Mouse (Mus musculus): ENCODE measurements around the gene Mybphl. TPM values are rescaled to one million over a fixed set of nuclear protein-coding genes. Genes with fewer than 3 reads are reported as not detected.

Gene Mybphl
- not detected for total RNA-seq (2022)

DNA sequence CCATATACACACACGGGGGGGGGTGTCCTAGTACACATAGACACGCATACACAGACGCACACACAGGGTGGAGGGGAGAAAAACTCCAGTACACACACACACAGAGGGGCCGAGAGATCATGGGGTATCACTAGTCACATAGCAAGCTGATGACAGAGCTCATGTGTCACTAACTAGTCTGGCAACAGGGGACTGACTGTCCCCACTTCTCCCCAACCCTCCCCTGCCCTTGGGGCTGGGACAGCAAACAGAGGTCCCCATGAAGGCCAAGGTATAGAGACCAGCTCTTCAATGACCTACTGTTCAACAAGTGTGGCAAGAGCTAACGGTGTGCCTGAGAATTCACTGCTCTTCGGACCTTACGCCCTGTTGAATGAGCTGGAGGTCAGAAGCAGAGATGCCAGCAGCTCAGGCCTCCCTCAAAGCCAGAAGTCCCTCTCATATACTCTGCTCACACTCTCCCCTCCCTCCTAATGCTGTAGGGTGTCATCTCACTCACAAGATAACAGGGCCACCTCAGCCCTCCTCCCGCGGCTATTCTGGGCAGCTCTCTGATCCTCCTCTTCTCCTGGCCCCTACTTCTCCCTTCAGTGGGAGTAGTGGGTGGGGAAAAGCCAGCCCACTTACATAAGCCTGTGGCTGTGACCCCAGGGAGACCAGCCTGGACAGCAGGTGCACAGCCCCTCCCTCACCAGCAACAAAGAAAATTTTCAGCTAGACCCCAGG, at the start of gene Mybphl:
Gene Mybphl (plus strand): TSS at position 642 of the 726 bp plus-strand sequence.
- DNase-seq: no peak

DNA sequence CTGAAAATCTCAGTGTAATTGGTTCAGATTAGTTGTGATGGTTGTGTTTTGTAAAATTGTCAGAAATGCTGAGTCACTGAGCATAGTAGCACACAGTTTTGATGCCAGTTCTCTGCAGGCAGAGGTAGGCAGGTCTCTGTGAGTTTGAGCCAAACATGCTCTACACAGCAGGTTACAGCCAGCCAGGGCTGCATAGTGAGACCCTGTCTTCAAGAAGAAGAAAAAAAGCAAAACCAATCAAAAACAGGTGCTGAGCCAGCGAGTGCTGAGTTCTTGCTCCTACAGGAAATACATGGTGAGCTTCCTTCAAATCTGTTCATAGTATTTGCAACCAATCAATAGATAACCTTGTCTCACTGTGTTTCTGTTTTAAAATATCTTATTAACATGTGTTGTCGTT, 46.2 kb upstream of the Mybphl start:
- DNase-seq: no peak

DNA sequence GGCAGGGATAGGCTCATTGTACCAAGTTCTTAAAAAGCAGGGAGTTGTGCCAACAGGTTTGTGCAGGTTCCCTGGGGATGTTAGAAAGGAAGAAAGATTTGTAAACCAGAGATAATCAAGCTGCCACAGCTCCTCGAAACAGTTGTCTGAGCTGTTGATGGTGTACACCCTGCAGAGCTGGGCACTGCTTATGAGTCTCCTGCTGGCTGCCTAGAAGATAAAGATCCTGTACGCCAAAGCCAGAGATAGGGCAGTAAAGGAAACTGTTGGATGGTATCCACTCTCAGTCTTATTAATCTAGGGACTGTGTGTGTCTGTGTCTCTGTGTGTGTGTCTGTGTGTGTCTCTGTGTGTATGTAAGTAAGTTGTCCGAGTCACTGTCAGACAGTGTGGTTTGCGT, 43.0 kb upstream of the Mybphl start:
- no peak for DNase-seq

DNA sequence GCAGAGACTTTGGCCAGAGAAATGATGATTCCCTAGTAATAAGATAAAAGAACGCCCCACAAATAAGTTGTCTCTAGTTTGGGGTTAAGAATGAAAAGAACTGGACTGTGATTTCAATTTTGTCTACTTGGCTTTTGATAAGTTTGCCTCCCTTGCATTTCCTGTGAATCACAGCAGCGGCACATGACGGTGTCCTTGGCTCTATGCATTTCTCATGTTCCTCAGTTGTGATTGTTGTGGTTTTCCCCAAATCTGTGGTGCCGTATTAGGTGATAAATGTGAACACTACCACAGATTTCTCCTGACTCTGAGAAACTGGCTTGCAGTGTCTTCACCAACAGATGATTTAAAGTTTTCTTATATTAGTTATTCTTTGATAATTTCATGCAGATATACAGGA, 42.6 kb upstream of the Mybphl start:
- DNase-seq: no peak

DNA sequence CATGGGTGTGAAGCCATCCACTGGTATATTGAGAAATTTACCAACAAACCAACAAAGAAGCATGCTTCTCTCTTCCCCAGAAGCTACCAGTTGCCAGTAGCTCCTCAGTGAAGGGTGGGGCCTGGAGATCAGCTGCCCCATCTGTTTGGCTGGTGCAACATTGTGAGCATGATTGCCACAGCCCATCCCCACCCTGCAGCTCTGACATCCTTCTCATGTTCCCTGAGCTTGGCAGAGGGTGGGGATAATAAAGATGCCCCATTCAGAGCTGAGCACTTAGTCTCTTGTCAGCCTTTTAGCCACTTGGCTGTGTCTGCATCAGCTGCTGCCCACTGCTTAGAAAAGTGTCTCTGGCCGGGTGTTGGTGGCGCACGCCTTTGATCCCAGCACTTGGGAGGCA, 41.7 kb upstream of the Mybphl start:
- no peak for DNase-seq

DNA sequence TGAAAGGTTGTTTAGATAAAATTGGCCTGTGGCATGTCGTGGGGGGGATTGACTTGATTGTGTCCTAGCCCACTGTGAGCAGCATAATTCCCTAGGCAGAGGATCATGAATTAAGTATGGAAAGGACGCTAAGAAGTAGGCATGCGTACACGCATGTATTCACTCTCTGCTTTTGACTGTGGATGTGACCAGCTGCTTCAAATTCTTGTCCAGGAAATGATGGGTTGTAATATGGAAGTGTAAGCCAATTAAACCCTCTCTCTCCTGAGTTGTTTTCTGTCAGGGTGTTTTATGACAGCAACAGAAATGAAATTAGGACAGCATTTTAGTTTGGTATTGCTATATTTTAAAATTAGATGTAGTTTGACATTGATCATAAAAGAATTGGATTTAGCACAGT, 39.9 kb upstream of the Mybphl start:
- DNase-seq: no peak

DNA sequence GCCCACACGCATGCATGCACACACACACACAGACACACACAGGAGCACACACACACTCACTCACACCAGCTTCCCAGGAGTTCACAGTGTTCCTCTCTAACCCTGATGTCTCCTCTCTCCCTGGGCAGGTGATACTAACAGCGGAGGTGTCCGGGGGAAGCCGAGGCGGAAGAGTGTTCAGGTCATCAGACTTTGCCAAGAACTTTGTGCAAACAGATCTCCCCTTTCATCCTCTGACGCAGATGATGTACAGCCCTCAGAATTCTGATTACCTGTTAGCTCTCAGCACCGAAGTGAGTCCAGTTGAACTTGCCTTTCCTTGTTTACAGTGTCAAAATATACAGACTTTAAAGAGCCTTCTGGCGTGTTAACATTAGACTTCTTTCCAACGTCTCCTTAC, 39.2 kb upstream of the Mybphl start:
- no peak for DNase-seq

DNA sequence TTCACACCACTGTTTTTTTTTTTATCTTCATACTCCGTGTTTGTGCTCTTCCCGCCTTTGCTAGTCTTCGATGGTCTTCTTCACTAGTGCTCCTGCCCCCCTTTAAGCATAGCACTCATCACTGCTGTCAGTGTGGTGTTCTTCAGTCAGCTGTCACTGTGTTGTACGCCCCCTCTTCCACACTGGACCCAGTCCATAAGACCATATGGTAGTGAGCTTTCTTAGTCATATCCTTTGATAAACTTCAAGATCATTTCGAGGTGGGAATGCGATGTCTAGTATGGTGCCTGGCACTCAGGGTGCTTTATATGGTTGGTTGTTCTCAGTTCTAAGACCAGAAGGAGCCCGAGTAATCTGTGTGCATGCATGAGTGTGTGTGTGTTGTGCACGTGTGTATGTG, 37.4 kb upstream of the Mybphl start:
- DNase-seq: no peak

DNA sequence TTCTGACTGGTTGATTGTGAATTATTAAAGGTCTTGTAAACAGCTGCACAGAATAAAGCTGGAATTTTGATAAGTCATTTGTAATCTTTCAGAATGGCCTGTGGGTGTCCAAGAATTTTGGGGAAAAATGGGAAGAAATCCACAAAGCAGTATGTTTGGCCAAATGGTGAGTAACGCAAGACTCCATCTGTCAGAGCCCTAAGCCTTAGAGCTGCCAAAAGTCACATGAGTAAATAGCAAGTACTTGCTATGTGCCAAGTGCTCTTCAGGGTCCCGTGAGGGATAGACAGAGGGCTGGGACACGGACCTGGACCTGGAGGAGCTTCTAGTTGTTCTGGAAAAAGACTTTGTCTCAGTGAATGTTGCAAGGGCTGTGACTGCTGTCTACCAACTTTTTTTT, 36.8 kb upstream of the Mybphl start:
- DNase-seq: no peak

DNA sequence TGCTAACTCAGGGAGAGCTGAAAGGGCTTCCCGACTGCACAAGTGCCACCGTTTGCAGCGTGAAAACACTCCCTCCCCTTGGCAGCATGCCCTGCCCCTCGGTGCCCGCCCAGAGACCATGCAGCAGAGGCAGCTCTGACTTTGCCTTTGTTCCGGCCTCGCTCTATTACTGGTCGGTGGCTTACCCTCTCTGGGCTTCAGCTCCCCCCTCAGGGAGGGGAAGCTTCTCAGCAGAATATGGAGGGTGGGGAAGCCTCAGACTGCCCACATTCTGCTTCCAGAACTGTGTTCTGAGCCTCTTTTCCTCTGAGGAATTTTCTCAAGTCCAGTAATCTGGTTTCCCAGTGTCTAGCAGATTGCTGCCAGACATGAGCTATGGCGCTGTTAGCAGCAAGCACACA, 36.3 kb upstream of the Mybphl start:
- peak; percentile 38 for DNase-seq

DNA sequence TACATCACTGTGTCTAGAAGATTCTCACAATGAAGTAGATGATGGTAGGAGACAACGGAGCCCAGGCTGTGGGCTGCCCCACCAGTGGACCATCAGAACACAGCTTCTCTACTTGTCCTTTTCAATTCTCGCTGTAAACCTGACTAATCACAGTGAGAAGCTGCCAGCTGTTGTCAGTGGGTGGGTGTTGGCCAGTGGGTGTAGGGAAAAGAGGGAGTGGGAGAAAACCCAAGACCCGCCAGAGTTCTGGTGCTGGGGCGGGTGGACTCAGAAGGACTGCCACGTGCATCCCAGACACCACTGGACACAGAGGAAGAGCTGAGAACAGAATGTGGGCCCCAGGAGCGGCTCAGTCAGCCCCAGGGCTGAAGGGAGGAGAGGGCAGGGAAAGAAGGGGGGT, 33.9 kb upstream of the Mybphl start:
- DNase-seq: no peak

DNA sequence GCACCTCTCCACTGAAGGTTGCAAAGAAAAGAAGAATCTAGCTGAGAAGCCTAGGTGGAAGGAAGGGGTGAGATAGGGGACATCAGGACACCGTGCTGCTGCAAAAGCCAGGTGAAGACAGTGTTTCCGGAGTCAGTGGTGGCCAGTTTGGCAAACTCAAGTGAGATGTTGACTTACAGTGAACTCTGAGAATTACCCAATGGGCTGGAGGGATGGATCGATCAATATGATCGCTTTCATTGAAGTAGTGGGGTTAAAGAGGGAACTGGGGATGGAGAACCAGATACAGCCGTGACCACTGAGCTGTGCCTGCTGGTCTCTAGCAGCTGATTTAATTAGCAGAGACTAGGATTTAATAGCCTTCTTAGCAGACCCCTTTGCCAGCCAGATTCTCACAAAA, 27.8 kb upstream of the Mybphl start:
- no peak for DNase-seq

DNA sequence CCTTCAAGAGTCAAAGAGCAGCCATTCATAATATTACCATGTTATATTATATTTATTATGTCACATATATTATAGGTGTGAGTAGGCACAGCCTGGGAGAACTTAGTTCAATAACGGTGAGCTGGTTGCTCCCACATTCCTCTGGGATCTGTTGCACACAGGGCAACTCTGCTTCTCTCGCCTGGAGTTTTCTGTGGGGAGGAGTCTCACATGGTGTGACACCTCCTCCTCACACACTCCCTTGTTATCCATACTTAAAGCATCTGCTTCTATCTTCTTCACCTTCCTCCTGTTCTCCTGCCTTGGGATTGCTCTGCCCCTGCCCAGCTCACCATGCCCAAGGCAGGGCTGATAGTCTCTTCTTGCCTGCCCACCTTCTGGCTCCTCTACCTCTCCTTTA, 23.7 kb upstream of the Mybphl start:
- no peak for DNase-seq

DNA sequence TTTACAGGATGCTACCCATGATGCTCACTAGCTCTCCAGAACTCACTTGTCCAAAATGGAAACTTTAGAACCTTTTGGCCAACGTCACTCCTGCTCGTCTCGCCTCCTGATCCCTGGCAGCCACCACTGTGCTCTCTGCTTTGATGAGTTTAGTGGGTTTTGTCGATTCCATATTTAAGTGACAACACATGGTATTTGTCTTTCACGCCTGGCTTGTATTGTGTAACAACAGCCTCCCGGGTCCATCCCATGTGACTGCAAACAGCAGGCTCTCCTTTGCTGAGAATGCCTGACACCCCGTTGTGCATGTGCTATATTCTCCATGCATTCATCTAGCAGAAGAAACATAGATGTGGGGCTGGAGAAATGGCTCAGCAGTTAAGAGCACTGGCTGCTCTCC, 22.5 kb upstream of the Mybphl start:
- no peak for DNase-seq

DNA sequence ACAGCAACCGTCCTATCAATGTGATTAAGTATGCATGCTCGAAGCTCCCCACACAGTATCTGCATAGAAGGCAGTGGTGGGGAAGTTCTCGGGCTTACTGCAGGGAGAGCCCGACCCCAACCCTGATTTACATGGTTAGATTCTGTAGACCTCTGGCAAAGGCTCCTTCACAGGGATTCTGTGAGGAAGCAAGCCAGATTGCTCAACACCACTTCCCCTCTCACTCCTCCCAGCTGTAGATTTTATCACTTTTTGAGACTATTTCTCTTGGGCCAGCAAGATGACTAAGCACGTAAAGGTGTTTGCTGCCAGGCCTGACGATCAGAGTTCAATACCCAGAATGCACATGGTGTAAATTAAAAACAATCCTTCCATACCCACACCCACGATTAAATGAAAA, 18.9 kb upstream of the Mybphl start:
- no peak for DNase-seq

DNA sequence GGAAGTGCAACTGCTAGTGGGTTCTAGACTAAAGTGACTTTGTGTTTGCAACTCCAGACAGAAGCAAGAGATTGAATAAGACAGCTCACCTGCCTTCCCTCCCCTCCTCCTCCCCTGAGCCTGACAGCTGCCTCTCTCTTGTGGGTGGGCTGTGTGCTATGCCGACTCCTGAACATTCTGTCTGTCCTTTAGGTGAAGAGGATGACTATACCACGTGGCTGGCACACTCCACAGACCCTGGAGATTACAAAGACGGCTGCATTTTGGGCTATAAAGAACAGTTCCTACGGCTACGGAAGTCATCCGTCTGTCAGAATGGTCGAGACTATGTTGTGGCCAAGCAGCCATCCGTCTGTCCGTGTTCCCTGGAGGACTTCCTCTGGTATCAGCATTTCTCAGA, 16.3 kb upstream of the Mybphl start:
- DNase-seq: no peak

DNA sequence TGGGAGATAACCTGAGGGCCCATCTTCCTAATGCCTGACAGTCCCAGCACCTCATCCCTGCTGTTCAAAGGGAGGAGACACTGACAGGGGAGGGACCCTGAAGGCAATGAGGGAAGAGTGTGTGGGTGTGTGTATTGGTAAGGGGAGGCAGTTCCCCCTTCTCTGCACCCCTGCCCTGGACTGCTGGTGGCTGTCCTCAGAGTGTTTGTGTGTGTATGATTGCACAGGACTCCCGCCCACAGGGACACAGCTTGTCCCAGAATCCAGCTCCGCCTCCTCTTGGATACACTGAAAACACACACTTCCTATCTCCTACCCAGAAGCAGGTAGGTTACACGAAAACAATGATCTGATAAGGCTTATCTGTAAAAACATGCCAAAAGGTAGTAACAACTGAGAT, 9.5 kb upstream of the Mybphl start:
- no peak for DNase-seq

DNA sequence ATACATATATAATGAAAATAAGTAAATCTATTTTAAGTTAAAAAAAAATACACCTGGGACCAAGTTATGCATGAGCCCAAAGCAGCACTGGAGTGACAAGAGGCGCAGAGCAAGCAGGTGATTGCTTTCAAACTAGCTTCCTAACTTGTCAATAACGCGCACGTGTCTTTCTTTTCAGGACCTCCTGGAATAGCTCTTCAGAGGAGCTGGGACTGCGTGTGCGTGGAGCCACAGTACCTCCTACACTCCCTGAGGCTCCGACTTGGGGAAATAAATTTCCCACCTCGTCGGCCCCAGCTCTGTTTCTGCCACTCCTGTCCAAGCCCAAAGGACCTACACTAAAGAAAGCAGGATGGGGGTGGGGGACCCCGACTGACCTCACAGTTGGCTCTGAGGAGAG, 7.7 kb upstream of the Mybphl start:
- no peak for DNase-seq

DNA sequence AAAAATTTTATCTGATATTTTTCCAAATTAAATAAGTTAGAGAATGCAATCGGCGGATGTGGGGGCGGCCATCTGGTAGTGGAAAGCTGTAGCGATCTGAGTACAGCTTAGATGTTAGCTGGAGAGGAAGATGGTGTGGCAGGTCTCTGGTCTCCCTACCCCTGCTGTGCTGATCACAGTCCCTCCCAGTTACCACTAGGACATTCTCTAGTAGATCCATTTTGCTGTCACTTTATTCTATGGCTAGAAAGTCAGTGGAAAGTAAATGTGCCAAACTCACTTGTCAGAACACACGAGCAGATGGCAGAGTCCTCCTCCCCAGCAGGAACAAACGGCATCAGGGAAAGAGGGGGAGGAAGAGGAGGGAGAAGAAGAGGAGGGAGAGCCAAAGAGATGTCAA, 6.3 kb upstream of the Mybphl start:
- no peak for DNase-seq

DNA sequence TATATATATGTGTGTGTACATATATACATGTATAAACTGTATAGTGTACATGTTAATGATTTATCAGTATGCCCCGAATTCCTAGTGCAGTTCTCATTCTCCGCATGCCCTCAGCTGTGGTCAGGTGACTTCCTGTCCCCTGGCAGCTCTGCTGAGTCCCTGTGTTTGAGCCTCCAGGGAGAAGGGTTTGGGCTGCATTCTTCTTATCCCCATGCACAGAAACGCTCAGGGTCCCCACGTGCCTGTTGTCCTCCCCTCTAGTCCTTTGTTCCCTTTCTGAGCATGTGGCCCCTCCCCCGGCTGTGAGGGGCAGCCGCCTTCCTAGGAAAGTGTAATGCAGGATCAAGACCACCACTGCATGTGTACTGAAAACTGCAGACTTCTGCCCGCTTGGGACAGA, 3.8 kb upstream of the Mybphl start:
- no peak for DNase-seq

DNA sequence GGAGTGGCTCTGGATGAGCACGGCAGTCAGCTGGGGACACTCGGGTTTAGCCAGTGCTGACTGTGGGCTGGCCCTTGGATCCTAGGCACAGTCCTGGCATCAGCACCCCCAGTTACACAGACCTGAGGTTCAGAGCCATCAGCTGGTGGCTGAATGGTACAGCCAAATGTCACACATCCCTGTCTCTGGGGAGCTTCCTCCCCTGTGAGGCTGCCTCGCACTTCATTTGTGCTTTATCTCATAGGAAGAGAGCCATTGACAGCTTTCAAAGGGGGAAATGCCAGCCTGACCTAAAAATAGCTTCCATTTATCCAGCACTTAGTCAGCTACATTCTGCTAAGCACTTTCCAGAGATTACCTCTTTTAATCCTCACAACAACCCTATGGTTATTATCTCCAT, 1.1 kb upstream of the Mybphl start:
- DNase-seq: no peak

DNA sequence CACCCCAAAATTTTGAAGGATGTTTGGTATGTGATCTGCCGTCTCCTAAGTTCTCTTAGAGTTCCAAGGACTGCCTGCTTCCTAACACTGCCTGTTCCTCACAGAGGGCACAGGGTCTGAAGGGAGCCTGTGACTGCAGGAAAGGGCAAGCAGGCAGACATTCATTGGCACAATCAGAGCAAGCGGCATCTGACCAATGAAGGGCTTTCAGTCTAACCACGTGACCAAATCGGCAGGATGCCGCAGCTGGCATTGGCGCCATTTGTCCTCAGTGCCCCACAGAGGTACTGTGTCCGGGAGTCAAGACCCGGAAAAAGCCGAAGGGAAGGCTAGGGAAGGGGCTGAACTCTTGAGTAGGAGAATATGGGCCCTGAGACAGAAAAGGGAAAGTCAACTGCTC, 2.5 kb downstream of the Mybphl start:
- no peak for DNase-seq

DNA sequence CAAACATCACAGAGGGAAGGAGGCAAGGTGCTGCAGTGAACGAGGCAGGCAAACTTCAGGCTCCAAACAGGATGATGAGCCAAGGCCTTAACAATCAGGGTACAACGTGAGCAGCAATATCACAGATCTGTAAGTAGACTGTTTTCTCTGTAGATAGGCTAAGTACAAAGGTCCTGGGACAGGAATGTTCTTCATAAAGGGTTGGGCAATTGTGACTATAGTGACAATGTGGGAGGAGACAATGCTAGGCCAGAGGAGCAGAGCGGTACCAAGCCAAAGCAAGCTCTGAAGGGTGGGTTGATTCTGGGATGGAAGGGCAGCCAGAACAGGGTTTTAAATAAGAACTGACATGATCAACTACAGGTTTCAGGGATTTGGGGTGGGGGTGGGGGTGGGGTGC, 3.1 kb downstream of the Mybphl start:
- DNase-seq: no peak

DNA sequence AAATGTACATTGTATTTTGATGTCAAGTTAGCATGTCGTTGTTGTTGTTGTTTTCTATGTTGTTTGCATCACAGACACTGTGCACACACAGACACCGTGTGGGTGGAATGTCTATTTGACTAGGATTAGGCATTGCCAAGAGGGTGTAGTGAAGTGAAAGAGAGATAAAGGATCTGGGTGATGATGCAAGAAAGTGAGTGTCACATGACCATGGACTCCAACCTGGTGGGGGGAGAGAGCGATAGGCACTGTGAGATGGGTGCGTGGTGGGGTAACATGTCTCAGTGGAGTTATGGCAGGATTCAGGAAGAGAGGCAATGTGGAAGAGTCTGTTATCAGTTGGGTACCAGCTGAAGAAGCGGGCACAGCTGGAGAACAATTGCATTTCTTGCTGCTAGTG, 4.0 kb downstream of the Mybphl start:
- no peak for DNase-seq

DNA sequence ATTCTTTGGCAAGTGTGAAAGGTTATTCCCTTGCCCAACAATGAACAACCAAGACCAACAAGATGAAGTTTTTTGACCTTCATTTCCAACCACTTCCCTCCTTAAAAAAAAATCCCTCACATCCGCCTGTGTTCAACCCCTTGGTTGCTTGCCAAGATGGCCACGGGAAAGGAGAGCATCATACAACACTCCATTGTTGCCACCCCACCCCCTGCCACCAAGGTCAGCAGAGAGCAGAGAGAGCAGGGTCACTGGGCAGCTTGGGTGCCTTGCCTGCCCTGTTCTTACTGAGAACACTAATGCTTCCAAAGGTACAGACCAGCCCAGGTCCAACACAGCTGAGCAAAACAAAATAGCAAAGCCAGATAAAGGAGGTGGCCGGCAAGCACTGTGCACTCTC, 7.6 kb downstream of the Mybphl start:
- no peak for DNase-seq
